Mouse (Mus musculus) mammary gland, adult 2 months (tissue): ENCODE measurements around the gene Vmn1r157. TPM values are rescaled to one million over a fixed set of nuclear protein-coding genes. Genes with fewer than 3 reads are reported as not detected.

Source experiments
- polyA plus RNA-seq: library from polyadenylated mRNA; depleted of rRNA; stranded (reverse); fragments of >200 nt; gene quantifications from 2 replicates; pipeline ENCODE4 v1.2.3, GENCODE M21; 2012; ENCODE audit warnings: low replicate concordance; rRNA removed

The Vmn1r157 gene
- polyA plus RNA-seq, result not detected in 2 replicates

DNA sequence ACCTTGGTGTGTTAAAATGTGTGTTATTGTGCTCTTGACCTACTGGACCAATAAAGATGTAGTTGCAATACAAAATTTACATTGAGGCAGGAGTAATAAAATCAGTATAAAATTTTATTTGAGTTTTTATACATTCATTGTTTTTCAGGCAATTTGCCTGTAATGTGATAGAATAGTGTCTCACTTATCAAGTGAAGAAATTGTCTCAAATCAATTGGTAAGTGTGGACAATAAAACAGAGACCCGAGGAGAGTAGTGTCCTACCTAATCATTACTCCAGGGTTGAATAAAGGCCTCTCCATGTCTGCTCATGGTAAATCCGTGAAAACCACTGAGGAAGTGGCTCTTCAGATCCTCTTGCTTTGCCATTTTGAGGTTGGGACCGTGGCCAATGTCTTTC, at the start of gene Vmn1r157:
Vmn1r157 (plus strand) TSS at position 301 of the 400 bp plus-strand sequence.

DNA sequence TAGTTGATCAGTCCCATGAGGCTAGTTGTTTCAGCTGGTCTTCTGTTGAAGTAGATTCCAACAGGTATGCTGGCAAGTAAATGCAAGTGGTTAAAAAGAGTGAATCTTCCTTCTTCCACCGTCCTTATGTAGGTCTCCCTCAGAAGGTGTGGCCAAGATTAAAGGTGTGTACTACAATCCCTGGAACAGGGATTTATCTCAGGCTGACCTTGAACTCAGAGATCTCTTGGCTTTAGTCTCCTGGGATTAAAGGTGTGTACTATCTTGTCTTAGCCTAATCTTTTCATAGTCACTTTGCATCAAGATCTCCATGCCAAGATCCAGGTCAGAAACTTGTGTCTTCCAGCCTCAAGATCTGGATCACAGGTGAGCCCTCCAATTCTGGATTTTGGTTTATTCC, 41.9 kb upstream of the Vmn1r157 start, which contains the start of gene Gm4567:
Gm4567 (minus strand) TSS at position 101 of the 400 bp plus-strand sequence.

GRCm38 (mm10) chr7:22790682-22791081, 29.2 kb downstream of the Vmn1r157 start, which contains the start of gene Vmn1r158:
Gene Vmn1r158 (minus strand): TSS chr7:22790782.

Other genes starting within 250 kb of the Vmn1r157 start
- gene Vmn1r152, start 238.7 kb upstream of the Vmn1r157 start, polyA plus RNA-seq, result not detected in 2 replicates
- not detected in 2 replicates for gene Gm8677, start 226.8 kb upstream of the Vmn1r157 start, polyA plus RNA-seq
- gene Gm4201, start 196.4 kb upstream of the Vmn1r157 start, polyA plus RNA-seq, result not detected in 2 replicates
- gene Gm4565, start 173.6 kb upstream of the Vmn1r157 start, polyA plus RNA-seq, result not detected in 2 replicates
- gene Vmn1r155, start 103.7 kb upstream of the Vmn1r157 start, polyA plus RNA-seq, result not detected in 2 replicates
- not detected in 2 replicates for gene Gm8693, start 69.4 kb upstream of the Vmn1r157 start, polyA plus RNA-seq
- not detected in 2 replicates for gene Gm4567, start 42.0 kb upstream of the Vmn1r157 start, polyA plus RNA-seq
- not detected in 2 replicates for gene Vmn1r158, start 29.1 kb downstream of the Vmn1r157 start, polyA plus RNA-seq
- not detected in 2 replicates for gene Vmn1r159, start 81.9 kb downstream of the Vmn1r157 start, polyA plus RNA-seq
- gene Vmn1r160, start 109.5 kb downstream of the Vmn1r157 start, polyA plus RNA-seq, result not detected in 2 replicates
- gene Gm4214, start 223.0 kb downstream of the Vmn1r157 start, polyA plus RNA-seq, result not detected in 2 replicates